8 mouse cellular contexts compared by ENCODE assay signal in the genomic region with DNA sequence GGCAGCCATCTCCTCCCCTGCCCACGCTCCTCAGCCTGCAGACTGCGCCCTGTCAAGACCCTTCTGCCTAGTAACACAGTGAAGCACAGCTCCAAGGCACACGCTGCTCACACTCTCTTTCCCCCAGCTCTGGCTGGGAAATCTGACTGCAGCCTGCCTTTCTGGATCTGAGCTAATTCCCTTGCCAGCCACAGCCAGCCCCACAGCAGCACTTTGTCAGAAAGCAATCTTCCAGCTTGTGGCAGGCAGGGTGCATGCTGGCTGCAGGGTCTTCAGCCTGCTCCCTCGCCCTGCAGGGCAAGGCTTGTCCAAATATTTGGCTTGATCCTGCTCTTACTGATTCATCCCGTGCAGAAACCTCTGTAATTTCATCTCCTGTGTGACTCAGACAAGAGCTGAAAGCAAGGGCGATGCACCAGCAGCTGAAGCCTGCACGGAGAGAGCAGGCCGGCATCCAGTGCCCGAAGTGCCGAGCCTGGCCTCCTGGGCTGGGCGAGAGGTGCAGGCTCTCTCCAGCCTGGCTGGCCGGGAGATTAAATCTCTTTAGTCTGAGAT.
DNase-seq lines count a peak whose midpoint lies in the region; ATAC-seq lines count a peak whose summit lies in the region.

No protein-coding gene starts in this region.

- H3K79me2 ChIP-seq in macrophage (ENCODE audit: inconsistent target), result no peaks in the 10 kb centered on the region

- DNase-seq in heart, adult 11 months, result no peak
- peak; percentile 80 for DNase-seq in NIH3T3 (ENCODE audit: low read depth)
- DNase-seq in ovary, postnatal 14 days (ENCODE audit: low spot score), result no peak

- no peaks in the 10 kb centered on the region for H3K27me3 ChIP-seq in heart, embryonic 12.5 days (replicated peaks)
- H3K27me3 ChIP-seq in embryonic facial prominence, embryonic 13.5 days, result no peaks in the 10 kb centered on the region
- H3K27me3 ChIP-seq in hindbrain, embryonic 13.5 days, result no peaks in the 10 kb centered on the region
- no peaks in the 10 kb centered on the region for H3K27me3 ChIP-seq in stomach, embryonic 15.5 days (replicated peaks)

- H3K4me2 ChIP-seq in heart, embryonic 12.5 days, result peak overlapping the region; percentile 38
- peak overlapping the region; percentile 44 for H3K4me2 ChIP-seq in embryonic facial prominence, embryonic 13.5 days
- H3K4me2 ChIP-seq in hindbrain, embryonic 13.5 days, result peak overlapping the region; percentile 31
- H3K4me2 ChIP-seq in stomach, embryonic 15.5 days, result peak overlapping the region; percentile 40

- no peak for ATAC-seq in heart, embryonic 12.5 days (ENCODE audit: insufficient number of reproducible peaks, low FRiP score)
- ATAC-seq in embryonic facial prominence, embryonic 13.5 days (ENCODE audit: insufficient number of reproducible peaks, insufficient read depth, low FRiP score, low TSS enrichment, low read depth), result peak; percentile 48; the same call in 1 of the 2 replicates
- peak; percentile 58 for ATAC-seq in hindbrain, embryonic 13.5 days (ENCODE audit: low FRiP score)
- ATAC-seq in stomach, embryonic 15.5 days (ENCODE audit: insufficient read depth, low FRiP score, low read depth), result peak; percentile 67

- no peak overlapping the region for H3K4me3 ChIP-seq in heart, embryonic 12.5 days
- H3K4me3 ChIP-seq in embryonic facial prominence, embryonic 13.5 days, result 0 out of 2 replicates have a peak overlapping the region, but pooled peaks have one; percentile 1
- H3K4me3 ChIP-seq in hindbrain, embryonic 13.5 days, result no peak overlapping the region
- H3K4me3 ChIP-seq in macrophage (ENCODE audit: inconsistent target), result no peak overlapping the region
- no peak overlapping the region for H3K4me3 ChIP-seq in stomach, embryonic 15.5 days (replicated peaks)

- H3K36me3 ChIP-seq in heart, embryonic 12.5 days, result no peaks in the 10 kb centered on the region
- no peaks in the 10 kb centered on the region for H3K36me3 ChIP-seq in embryonic facial prominence, embryonic 13.5 days
- H3K36me3 ChIP-seq in hindbrain, embryonic 13.5 days, result no peaks in the 10 kb centered on the region
- H3K36me3 ChIP-seq in macrophage (ENCODE audit: inconsistent target), result no peaks in the 10 kb centered on the region
- no peaks in the 10 kb centered on the region for H3K36me3 ChIP-seq in stomach, embryonic 15.5 days

- 33% methylated on average over 12 of the region's 12 CpGs for WGBS in heart, embryonic 12.5 days
- 30% methylated on average over 12 of the region's 12 CpGs for WGBS in embryonic facial prominence, embryonic 13.5 days
- 29% methylated on average over 12 of the region's 12 CpGs for WGBS in hindbrain, embryonic 13.5 days
- 77% methylated on average over 12 of the region's 12 CpGs for WGBS in macrophage (ENCODE audit: missing documents)
- 19% methylated on average over 12 of the region's 12 CpGs for whole genome bisulfite sequencing in stomach, embryonic 15.5 days

- H3K9me3 ChIP-seq in heart, embryonic 12.5 days (replicated peaks), result no peaks in the 10 kb centered on the region
- no peaks in the 10 kb centered on the region for H3K9me3 ChIP-seq in embryonic facial prominence, embryonic 13.5 days
- H3K9me3 ChIP-seq in hindbrain, embryonic 13.5 days, result no peaks in the 10 kb centered on the region
- H3K9me3 ChIP-seq in stomach, embryonic 15.5 days, result no peaks in the 10 kb centered on the region

- H3K4me1 ChIP-seq in heart, embryonic 12.5 days (replicated peaks), result peaks cover 53% of the 10 kb centered on the region
- H3K4me1 ChIP-seq in embryonic facial prominence, embryonic 13.5 days, result peaks cover 39% of the 10 kb centered on the region
- peaks cover 52% of the 10 kb centered on the region for H3K4me1 ChIP-seq in hindbrain, embryonic 13.5 days (replicated peaks)
- H3K4me1 ChIP-seq in stomach, embryonic 15.5 days, result peaks cover 35% of the 10 kb centered on the region

- H3K9ac ChIP-seq in heart, embryonic 12.5 days, result peak overlapping the region; percentile 44
- H3K9ac ChIP-seq in embryonic facial prominence, embryonic 13.5 days, result peak overlapping the region; percentile 44
- H3K9ac ChIP-seq in hindbrain, embryonic 13.5 days, result peak overlapping the region; percentile 61
- H3K9ac ChIP-seq in stomach, embryonic 15.5 days, result no peak overlapping the region

- peak overlapping the region; percentile 81 for H3K27ac ChIP-seq in heart, embryonic 12.5 days (ENCODE audit: poor library complexity, severe bottlenecking)
- H3K27ac ChIP-seq in embryonic facial prominence, embryonic 13.5 days, result peak overlapping the region; percentile 82
- peak overlapping the region; percentile 89 for H3K27ac ChIP-seq in hindbrain, embryonic 13.5 days
- H3K27ac ChIP-seq in macrophage, result peak overlapping the region; percentile 97
- H3K27ac ChIP-seq in stomach, embryonic 15.5 days, result peak overlapping the region; percentile 77
